Mouse (Mus musculus): ENCODE data around the gene Rchy1. TPM values are rescaled to one million over a fixed set of nuclear protein-coding genes. Genes with fewer than 3 reads are reported as not detected.

Gene Rchy1
- polyA plus RNA-seq, 1 experiment from 2014 or later = 81.5 TPM

Other genes starting within 250 kb of the Rchy1 start
- not detected in 2 replicates for gene Odaph, start 24.4 kb upstream of the Rchy1 start, polyA plus RNA-seq (2015; fragmentation: Nextera tagmentation; extraction: Ambion mirVana)
- 1.3 and 1.4 TPM in 2 replicates for gene Cdkl2, start 80.8 kb upstream of the Rchy1 start, polyA plus RNA-seq (2015; fragmentation: Nextera tagmentation; extraction: Ambion mirVana)
- 202 and 213 TPM in 2 replicates for gene G3bp2, start 120.7 kb upstream of the Rchy1 start, polyA plus RNA-seq (2015; fragmentation: Nextera tagmentation; extraction: Ambion mirVana)
- gene Uso1, start 174.9 kb upstream of the Rchy1 start, polyA plus RNA-seq (2015; fragmentation: Nextera tagmentation; extraction: Ambion mirVana) = 45.4 and 47.0 TPM in 2 replicates